Comparison of ENCODE assay signal across 26 mouse cellular contexts in genomic region chr9:106769781-106770180, GRCm38 (mm10). TPM values are rescaled to one million over a fixed set of nuclear protein-coding genes. Genes with fewer than 3 reads are reported as not detected.
DNase-seq lines count a peak whose midpoint lies in the region; ATAC-seq and TF ChIP-seq lines count a peak whose summit lies in the region.
"Had no signal": no experiment of that assay in that cellular context is flagged by ENCODE, and none has a peak within 500 bp of the region (broad histone marks: within the 10 kb centered on the region; RNA-seq: fewer than 3 reads in every experiment).

No protein-coding gene starts in this region.

- DNase-seq in A20 (ENCODE audit: low read depth, low spot score), result peak; percentile 86
- DNase-seq in lung, postnatal 14 days, result no peak
- no peak for DNase-seq in cerebellum, postnatal 25 days
- no peak for DNase-seq in lung, postnatal 10 days
- DNase-seq: adrenal gland, postnatal 25 days; B cell, adult 2 months; cerebellum, adult 8-10 months; cerebellum, postnatal 14 days; forebrain, postnatal 0 days; gastrocnemius, postnatal 25 days; heart, adult 11 months; heart, postnatal 10 days; heart, postnatal 4 days had no signal

- ATAC-seq in megakaryocyte progenitor cell, adult 5-6 weeks (replicated peaks; ENCODE audit: poor library complexity), result peak; percentile 63
- ATAC-seq: activated CD4-positive, CD25-positive, alpha-beta regulatory T cell, adult 4 months; CD4-positive, CD25-positive, alpha-beta regulatory T cell, adult 4 months; forebrain, postnatal 0 days; hindbrain, embryonic 16.5 days; inflammation-experienced regulatory T-cells, adult 6 months; intestine, postnatal 0 days; Patski had no signal

- no peaks in the 10 kb centered on the region for H3K9me3 ChIP-seq in ES-Bruce4 (replicated peaks; ENCODE audit: control insufficient read depth, insufficient read depth, low read length, poor library complexity, severe bottlenecking)
- H3K9me3 ChIP-seq: embryonic facial prominence, embryonic 13.5 days; forebrain, embryonic 12.5 days; G1E; hindbrain, embryonic 12.5 days had no signal

- no peak overlapping the region for H3K4me3 ChIP-seq in ES-Bruce4 (ENCODE audit: low read depth, low read length)
- H3K4me3 ChIP-seq in bone marrow macrophage, adult 2 months (ENCODE audit: insufficient read depth, low read length), result no peak overlapping the region
- H3K4me3 ChIP-seq: embryonic facial prominence, embryonic 13.5 days; forebrain, embryonic 12.5 days; hindbrain, embryonic 12.5 days had no signal

- H3K4me1 ChIP-seq in ES-Bruce4 (ENCODE audit: control insufficient read depth, insufficient read depth, low read length), result peaks cover 2% of the 10 kb centered on the region
- peaks cover 27% of the 10 kb centered on the region for H3K4me1 ChIP-seq in bone marrow macrophage, adult 2 months (ENCODE audit: control insufficient read depth, insufficient read depth, low read length)
- H3K4me1 ChIP-seq: embryonic facial prominence, embryonic 13.5 days; forebrain, embryonic 12.5 days; hindbrain, embryonic 12.5 days had no signal

- no peak for TF ChIP-seq POLR2A in ES-Bruce4 (IDR thresholded peaks at IDR 0.05; ENCODE audit: insufficient read depth, low read length)
- no peak for TF ChIP-seq POLR2A in bone marrow macrophage, adult 2 months (IDR thresholded peaks at IDR 0.05; ENCODE audit: borderline replicate concordance, low read depth, low read length)

- H3K36me3 ChIP-seq in ES-Bruce4 (ENCODE audit: control insufficient read depth, insufficient read depth, low read length, poor library complexity, severe bottlenecking), result no peaks in the 10 kb centered on the region
- H3K36me3 ChIP-seq: embryonic facial prominence, embryonic 13.5 days; forebrain, embryonic 12.5 days; hindbrain, embryonic 12.5 days had no signal

- no peak overlapping the region for H3K9ac ChIP-seq in ES-Bruce4 (ENCODE audit: low read depth, poor library complexity, severe bottlenecking)
- H3K9ac ChIP-seq: embryonic facial prominence, embryonic 13.5 days; forebrain, embryonic 12.5 days; forebrain, postnatal 0 days; hindbrain, embryonic 12.5 days had no signal

- H3K27me3 ChIP-seq in ES-Bruce4 (ENCODE audit: control insufficient read depth, insufficient read depth, low read length, poor library complexity, severe bottlenecking), result no peaks in the 10 kb centered on the region
- H3K27me3 ChIP-seq: embryonic facial prominence, embryonic 13.5 days; forebrain, embryonic 12.5 days; hindbrain, embryonic 12.5 days; Patski had no signal

- TF ChIP-seq CTCF in ES-Bruce4 (IDR thresholded peaks at IDR 0.05; ENCODE audit: low read depth, low read length), result no peak
- TF ChIP-seq CTCF in bone marrow macrophage, adult 2 months (IDR thresholded peaks at IDR 0.05; ENCODE audit: low read depth, low read length), result no peak

- peak overlapping the region; percentile 86 for H3K27ac ChIP-seq in ES-Bruce4 (ENCODE audit: insufficient read depth, low read length)
- H3K27ac ChIP-seq in bone marrow macrophage, adult 2 months (ENCODE audit: insufficient read depth, low read depth, low read length), result peak overlapping the region; percentile 24
- H3K27ac ChIP-seq: embryonic facial prominence, embryonic 13.5 days; forebrain, embryonic 12.5 days; hindbrain, embryonic 12.5 days had no signal

- TF ChIP-seq EP300 in ES-Bruce4 (IDR thresholded peaks at IDR 0.05; ENCODE audit: insufficient read depth, low read depth, low read length), result no peak

RNA-seq across cellular contexts. Expression of gene Rad54l2, which starts 19.2 kb away (rescaled TPM):
- 34.6 and 38.8 TPM in 2 replicates for polyA plus RNA-seq in ES-Bruce4 (2011; ENCODE audit: insufficient read depth, insufficient read length, low read depth, missing spikeins)
- 7.6 and 8.5 TPM in 2 replicates for polyA plus RNA-seq in bone marrow macrophage, adult 2 months (2012; ENCODE audit: insufficient read depth, insufficient read length, missing spikeins)
- total RNA-seq in megakaryocyte progenitor cell, adult 5-6 weeks (2015), result 11.4 and 12.8 TPM in 2 replicates
- 11.0 and 19.8 TPM in 2 replicates for total RNA-seq in megakaryocyte progenitor cell, adult 5-6 weeks (2017)

RNA-seq across cellular contexts. Expression of gene Dcaf1, which starts 51.9 kb away (rescaled TPM):
- 65.9 and 70.7 TPM in 2 replicates for polyA plus RNA-seq in ES-Bruce4 (2011; ENCODE audit: insufficient read depth, insufficient read length, low read depth, missing spikeins)
- polyA plus RNA-seq in bone marrow macrophage, adult 2 months (2012; ENCODE audit: insufficient read depth, insufficient read length, missing spikeins), result 6.5 and 7.2 TPM in 2 replicates
- 67.7 and 74.1 TPM in 2 replicates for total RNA-seq in megakaryocyte progenitor cell, adult 5-6 weeks (2015)
- 38.1 and 50.1 TPM in 2 replicates for total RNA-seq in megakaryocyte progenitor cell, adult 5-6 weeks (2017)
